Mouse (Mus musculus): ENCODE results near the gene Sprr2h. TPM values are rescaled to one million over a fixed set of nuclear protein-coding genes. Genes with fewer than 3 reads are reported as not detected.

The Sprr2h gene
- polyA plus RNA-seq, 1 experiment, result not detected

- Histone ChIP-seq H3K27ac (ENCODE audit: insufficient read depth, low read depth, low read length) (no peak within 1 kb of the TSS), H3K4me3 (ENCODE audit: insufficient read depth, low read length) (no peak within 1 kb of the TSS), H3K4me1 (ENCODE audit: control insufficient read depth, insufficient read depth, low read length) (no peaks in the 10 kb centered on the region)
- TF ChIP-seq CTCF (IDR thresholded peaks at IDR 0.05; ENCODE audit: low read depth, low read length), result no peak
- TF ChIP-seq POLR2A (IDR thresholded peaks at IDR 0.05; ENCODE audit: borderline replicate concordance, low read depth, low read length), result no peak
Observed at GRCm38 (mm10) chr3:92429323-92429722, 43.8 kb downstream of the Sprr2h start, which contains the start of gene Gm9774. Gene Gm9774, minus strand, starts transcription at chr3:92429423.

- Histone ChIP-seq H3K27ac (ENCODE audit: insufficient read depth, low read depth, low read length) (no peak within 1 kb of the TSS), H3K4me1 (ENCODE audit: control insufficient read depth, insufficient read depth, low read length) (no peaks in the 10 kb centered on the region)
Observed at GRCm38 (mm10) chr3:92432282-92432681, 46.8 kb downstream of the Sprr2h start, which contains the start of gene Sprr2k. Gene Sprr2k, plus strand, starts transcription at chr3:92432582.

More at GRCm38 (mm10) chr3:92432282-92432681, 46.8 kb downstream of the Sprr2h start, which contains the start of gene Sprr2k:
- H3K4me3 ChIP-seq (ENCODE audit: insufficient read depth, low read length), result no peak within 1 kb of the TSS
- no peak for TF ChIP-seq CTCF (IDR thresholded peaks at IDR 0.05; ENCODE audit: low read depth, low read length)
- no peak for TF ChIP-seq POLR2A (IDR thresholded peaks at IDR 0.05; ENCODE audit: borderline replicate concordance, low read depth, low read length)

Other genes starting within 250 kb of the Sprr2h start
- not detected in 2 replicates for gene Lelp1, start 242.9 kb upstream of the Sprr2h start, polyA plus RNA-seq (2012; ENCODE audit: insufficient read depth, insufficient read length, missing spikeins)
- gene Sprr2a1, start 169.9 kb upstream of the Sprr2h start, polyA plus RNA-seq (2012; ENCODE audit: insufficient read depth, insufficient read length, missing spikeins), result not detected in 2 replicates
- gene Sprr2a2, start 169.8 kb upstream of the Sprr2h start, polyA plus RNA-seq (2012; ENCODE audit: insufficient read depth, insufficient read length, missing spikeins), result not detected in 2 replicates
- not detected in 2 replicates for gene Sprr2a3, start 100.3 kb upstream of the Sprr2h start, polyA plus RNA-seq (2012; ENCODE audit: insufficient read depth, insufficient read length, missing spikeins)
- not detected in 2 replicates for gene Sprr2b, start 69.1 kb upstream of the Sprr2h start, polyA plus RNA-seq (2012; ENCODE audit: insufficient read depth, insufficient read length, missing spikeins)
- gene Sprr2d, start 46.5 kb upstream of the Sprr2h start, polyA plus RNA-seq (2012; ENCODE audit: insufficient read depth, insufficient read length, missing spikeins), result not detected in 2 replicates
- not detected in 2 replicates for gene Sprr2e, start 33.5 kb upstream of the Sprr2h start, polyA plus RNA-seq (2012; ENCODE audit: insufficient read depth, insufficient read length, missing spikeins)
- not detected in 2 replicates for gene Sprr2f, start 20.5 kb upstream of the Sprr2h start, polyA plus RNA-seq (2012; ENCODE audit: insufficient read depth, insufficient read length, missing spikeins)
- gene Sprr2i, start 22.3 kb downstream of the Sprr2h start, polyA plus RNA-seq (2012; ENCODE audit: insufficient read depth, insufficient read length, missing spikeins), result not detected in 2 replicates
- not detected in 2 replicates for gene Sprr2j-ps, start 32.4 kb downstream of the Sprr2h start, polyA plus RNA-seq (2012; ENCODE audit: insufficient read depth, insufficient read length, missing spikeins)
- 4.2 and 17.1 TPM in 2 replicates for gene Gm9774, start 43.7 kb downstream of the Sprr2h start, polyA plus RNA-seq (2012; ENCODE audit: insufficient read depth, insufficient read length, missing spikeins)
- not detected in 2 replicates for gene Sprr2k, start 46.9 kb downstream of the Sprr2h start, polyA plus RNA-seq (2012; ENCODE audit: insufficient read depth, insufficient read length, missing spikeins)
- not detected in 2 replicates for gene Sprr1b, start 53.1 kb downstream of the Sprr2h start, polyA plus RNA-seq (2012; ENCODE audit: insufficient read depth, insufficient read length, missing spikeins)
- not detected in 2 replicates for gene Sprr3, start 73.0 kb downstream of the Sprr2h start, polyA plus RNA-seq (2012; ENCODE audit: insufficient read depth, insufficient read length, missing spikeins)
- not detected in 2 replicates for gene Sprr1a, start 100.2 kb downstream of the Sprr2h start, polyA plus RNA-seq (2012; ENCODE audit: insufficient read depth, insufficient read length, missing spikeins)
- not detected in 2 replicates for gene Sprr4, start 114.8 kb downstream of the Sprr2h start, polyA plus RNA-seq (2012; ENCODE audit: insufficient read depth, insufficient read length, missing spikeins)
- gene 2310046K23Rik, start 148.8 kb downstream of the Sprr2h start, polyA plus RNA-seq (2012; ENCODE audit: insufficient read depth, insufficient read length, missing spikeins), result not detected in 2 replicates
- gene Ivl, start 188.1 kb downstream of the Sprr2h start, polyA plus RNA-seq (2012; ENCODE audit: insufficient read depth, insufficient read length, missing spikeins), result not detected in 2 replicates
- gene Smcp, start 203.3 kb downstream of the Sprr2h start, polyA plus RNA-seq (2012; ENCODE audit: insufficient read depth, insufficient read length, missing spikeins), result not detected in 2 replicates
- not detected in 2 replicates for gene 2210017I01Rik, start 221.8 kb downstream of the Sprr2h start, polyA plus RNA-seq (2012; ENCODE audit: insufficient read depth, insufficient read length, missing spikeins)
- not detected in 2 replicates for gene Lce6a, start 236.0 kb downstream of the Sprr2h start, polyA plus RNA-seq (2012; ENCODE audit: insufficient read depth, insufficient read length, missing spikeins)

All from bone marrow macrophage, adult 2 months (primary cell).